Mouse (Mus musculus) monocyte, adult 5-6 weeks (primary cell): ENCODE data around the gene Ankrd2. TPM values are rescaled to one million over a fixed set of nuclear protein-coding genes. Genes with fewer than 3 reads are reported as not detected.
A peak's percentile ranks its signal among the peaks of the same experiment; 100 is the strongest.

Experiments used
- ATAC-seq: fragments of 153-309, 156-312 bp; replicated peaks from 2 replicates; pipeline ENCODE4 v1.8.0; 2017; ENCODE audit warnings: mild to moderate bottlenecking; ENCODE audit not compliant: low TSS enrichment, insufficient number of reproducible peaks, severe bottlenecking, poor library complexity, low FRiP score
- total RNA-seq: library from RNA; stranded (forward); fragments of 200-1000, 200-491, 200-594 nt; gene quantifications from 3 replicates; pipeline ENCODE4 v1.2.3, GENCODE M21; 2017

The Ankrd2 gene
- total RNA-seq, 1 experiment from 2014 or later = not detected

- no peak for ATAC-seq
Measured at GRCm38 (mm10) chr19:42043988-42044387, 8.2 kb downstream of the Ankrd2 start.

- ATAC-seq = peak; percentile 84
Measured at GRCm38 (mm10) chr19:42045269-42046102, 9.7 kb downstream of the Ankrd2 start, which contains the start of gene Hoga1. TSS of gene Hoga1 (plus strand) at chr19:42045610.

- no peak for ATAC-seq
Measured at GRCm38 (mm10) chr19:42050251-42050650, 14.5 kb downstream of the Ankrd2 start.

GRCm38 (mm10) chr19:42051351-42051750 lies 15.6 kb downstream of the Ankrd2 start:
- no peak for ATAC-seq

- no peak for ATAC-seq
Measured at GRCm38 (mm10) chr19:42051948-42052347, 16.1 kb downstream of the Ankrd2 start, which contains the start of gene 4933411K16Rik. TSS of gene 4933411K16Rik (plus strand) at chr19:42052248.

GRCm38 (mm10) chr19:42054255-42054654 lies 18.5 kb downstream of the Ankrd2 start:
- ATAC-seq = no peak

- no peak for ATAC-seq
Measured at GRCm38 (mm10) chr19:42055881-42056280, 20.1 kb downstream of the Ankrd2 start.

GRCm38 (mm10) chr19:42056719-42057409 lies 21.1 kb downstream of the Ankrd2 start:
- ATAC-seq = no peak

- ATAC-seq = no peak
Measured at GRCm38 (mm10) chr19:42058426-42058825, 22.6 kb downstream of the Ankrd2 start.

- ATAC-seq = no peak
Measured at GRCm38 (mm10) chr19:42061443-42061842, 25.6 kb downstream of the Ankrd2 start.

GRCm38 (mm10) chr19:42068441-42069240 lies 32.8 kb downstream of the Ankrd2 start:
- no peak for ATAC-seq

GRCm38 (mm10) chr19:42069241-42069525 lies 33.4 kb downstream of the Ankrd2 start:
- ATAC-seq = no peak

- no peak for ATAC-seq
Measured at GRCm38 (mm10) chr19:42071221-42071620, 35.4 kb downstream of the Ankrd2 start.

- no peak for ATAC-seq
Measured at GRCm38 (mm10) chr19:42071886-42072608, 36.2 kb downstream of the Ankrd2 start.

GRCm38 (mm10) chr19:42072802-42073201 lies 37.0 kb downstream of the Ankrd2 start:
- no peak for ATAC-seq

GRCm38 (mm10) chr19:42075051-42075450 lies 39.3 kb downstream of the Ankrd2 start:
- no peak for ATAC-seq

GRCm38 (mm10) chr19:42075992-42076391 lies 40.2 kb downstream of the Ankrd2 start:
- ATAC-seq = no peak

GRCm38 (mm10) chr19:42078566-42078965 lies 42.8 kb downstream of the Ankrd2 start:
- ATAC-seq = no peak

GRCm38 (mm10) chr19:42079006-42079405 lies 43.2 kb downstream of the Ankrd2 start:
- no peak for ATAC-seq
